Mouse (Mus musculus): ENCODE results near the gene Prkcb. TPM values are rescaled to one million over a fixed set of nuclear protein-coding genes. Genes with fewer than 3 reads are reported as not detected.

Prkcb gene
- polyA plus RNA-seq, 1 experiment from 2014 or later, result 3.2 TPM

GRCm38 (mm10) chr7:122670873-122671641, 382.5 kb downstream of the Prkcb start:
- Histone ChIP-seq H3K4me3 (peak overlapping the region; percentile 34; the same call in 1 of the 2 replicates), H3K36me3 (replicated peaks) (no peaks in the 10 kb centered on the region), H3K9me3 (no peaks in the 10 kb centered on the region), H3K4me1 (peaks cover 9% of the 10 kb centered on the region; the same call in 1 of the 2 replicates), H3K27ac (replicated peaks) (no peak overlapping the region), H3K27me3 (replicated peaks; ENCODE audit: low read depth, poor library complexity, severe bottlenecking) (peaks cover 27% of the 10 kb centered on the region)
- peak; percentile 96 for DNase-seq (ENCODE audit: low spot score)
- WGBS, result 8% methylated on average over 45 of the region's 45 CpGs

- Histone ChIP-seq H3K27ac (replicated peaks) (no peak overlapping the region), H3K27me3 (replicated peaks; ENCODE audit: low read depth, poor library complexity, severe bottlenecking) (peaks cover 27% of the 10 kb centered on the region), H3K4me1 (peaks cover 9% of the 10 kb centered on the region; the same call in 1 of the 2 replicates), H3K4me3 (no peak overlapping the region), H3K36me3 (replicated peaks) (no peaks in the 10 kb centered on the region), H3K9me3 (no peaks in the 10 kb centered on the region)
- 60% methylated on average over 5 of the region's 5 CpGs for WGBS
- DNase-seq (ENCODE audit: low spot score), result no peak
Measured at GRCm38 (mm10) chr7:122672981-122673380, 384.4 kb downstream of the Prkcb start.

- Histone ChIP-seq H3K27me3 (replicated peaks; ENCODE audit: low read depth, poor library complexity, severe bottlenecking) (peaks cover 20% of the 10 kb centered on the region), H3K9me3 (no peaks in the 10 kb centered on the region), H3K36me3 (replicated peaks) (no peaks in the 10 kb centered on the region), H3K27ac (replicated peaks) (no peak overlapping the region), H3K4me1 (peaks cover 9% of the 10 kb centered on the region; the same call in 1 of the 2 replicates), H3K4me3 (no peak overlapping the region)
- 86% methylated on average over 7 of the region's 7 CpGs for WGBS
- no peak for DNase-seq (ENCODE audit: low spot score)
Measured at GRCm38 (mm10) chr7:122675207-122675606, 386.7 kb downstream of the Prkcb start.

Other genes with a start within 250 kb of the Prkcb start
- 74.8 and 75.0 TPM in 2 replicates for gene Ubfd1, start 221.6 kb upstream of the Prkcb start, polyA plus RNA-seq (2016; fragmentation: Nextera tagmentation; extraction: Ambion mirVana)
- gene Ears2, start 221.5 kb upstream of the Prkcb start, polyA plus RNA-seq (2016; fragmentation: Nextera tagmentation; extraction: Ambion mirVana), result 16.4 and 18.4 TPM in 2 replicates
- gene Ndufab1, start 186.9 kb upstream of the Prkcb start, polyA plus RNA-seq (2016; fragmentation: Nextera tagmentation; extraction: Ambion mirVana), result 763 and 789 TPM in 2 replicates
- 25.6 and 27.0 TPM in 2 replicates for gene Palb2, start 155.8 kb upstream of the Prkcb start, polyA plus RNA-seq (2016; fragmentation: Nextera tagmentation; extraction: Ambion mirVana)
- gene Dctn5, start 155.7 kb upstream of the Prkcb start, polyA plus RNA-seq (2016; fragmentation: Nextera tagmentation; extraction: Ambion mirVana), result 117 and 120 TPM in 2 replicates
- gene Plk1, start 129.3 kb upstream of the Prkcb start, polyA plus RNA-seq (2016; fragmentation: Nextera tagmentation; extraction: Ambion mirVana), result 230 and 244 TPM in 2 replicates
- gene Ern2, start 102.5 kb upstream of the Prkcb start, polyA plus RNA-seq (2016; fragmentation: Nextera tagmentation; extraction: Ambion mirVana), result 0.05 TPM in 2 replicates
- gene Chp2, start 69.3 kb upstream of the Prkcb start, polyA plus RNA-seq (2016; fragmentation: Nextera tagmentation; extraction: Ambion mirVana), result not detected in 2 replicates